Mouse (Mus musculus) adrenal gland, adult 2 months (tissue): ENCODE results near the gene Olfr1348. TPM values are rescaled to one million over a fixed set of nuclear protein-coding genes. Genes with fewer than 3 reads are reported as not detected.
A peak's percentile ranks its signal among the peaks of the same experiment; 100 is the strongest.
"Not testable (repeated sequence)": the region's sequence is repeated elsewhere in the genome, so short reads cannot be mapped to it uniquely, and the experiment has no call there.

ENCODE experiments used
- DNase-seq: peaks from one replicate; pipeline ENCODE4 v3.0.0; 2021
- long read RNA-seq: library from polyadenylated mRNA; stranded (forward); transcript quantifications from one replicate; pipeline ENCODE4 v2.0.0, GENCODE M21; 2021
- polyA plus RNA-seq: library from polyadenylated mRNA; depleted of rRNA; stranded (reverse); fragments of >200 nt; gene quantifications from 2 replicates; pipeline ENCODE4 v1.2.3, GENCODE M21; 2012; rRNA removed
- total RNA-seq, 2 experiments: library from RNA; stranded (reverse); gene quantifications; 2 replicates each; pipeline ENCODE4 v1.2.3; 2021

The Olfr1348 gene
- not detected for total RNA-seq
- not detected in 2 replicates for polyA plus RNA-seq
- long read RNA-seq = 0 reads

DNA sequence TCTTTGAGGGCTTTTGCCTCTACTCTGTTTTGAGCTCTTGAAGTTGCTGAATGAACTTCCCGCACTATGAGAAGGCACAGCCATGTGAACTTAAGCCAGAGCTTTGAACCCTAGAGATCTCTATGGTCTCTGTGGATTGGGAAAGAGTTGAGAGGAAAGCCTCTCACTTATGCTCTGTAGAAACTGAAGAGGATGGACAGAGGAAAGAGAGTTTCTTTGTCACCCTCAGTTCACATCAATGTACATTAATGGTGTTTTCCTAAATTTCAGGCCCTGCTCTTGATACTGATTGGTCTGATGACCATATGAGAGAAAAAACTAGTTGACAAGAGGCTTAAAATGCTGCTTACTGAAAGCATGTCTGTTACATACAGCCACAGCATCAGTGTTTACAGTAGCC lies at the start of gene Olfr1348:
Gene Olfr1348 (minus strand): TSS at position 101 of the 400 bp plus-strand sequence.
- DNase-seq = no peak

GRCm38 (mm10) chr7:6526141-6526540 lies 17.6 kb upstream of the Olfr1348 start:
- DNase-seq = no peak

DNA sequence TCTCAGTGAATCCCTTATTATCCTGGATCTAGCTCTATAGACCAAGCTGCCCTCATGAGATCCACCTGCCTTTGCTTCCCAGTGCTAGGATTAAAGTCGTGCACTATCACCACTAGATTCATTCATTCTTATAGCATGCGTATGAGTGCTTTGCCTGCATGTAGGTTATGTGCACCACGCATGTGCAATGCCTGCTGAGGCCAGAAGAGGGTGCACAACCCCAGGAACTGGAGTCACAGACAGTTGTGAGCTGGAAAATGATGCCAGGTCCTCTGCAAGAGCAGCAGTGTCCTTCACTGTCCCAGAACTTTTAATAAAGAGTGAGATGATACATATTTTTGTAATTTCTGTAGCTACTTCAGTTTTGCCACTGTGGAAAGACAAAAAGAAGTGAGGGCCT lies 16.5 kb upstream of the Olfr1348 start:
- DNase-seq = no peak

- DNase-seq = no peak
Measured at GRCm38 (mm10) chr7:6522850-6523249, 14.3 kb upstream of the Olfr1348 start, which contains the start of gene Olfr1349. TSS of gene Olfr1349 (minus strand) at chr7:6522950.

- no peak for DNase-seq
Measured at GRCm38 (mm10) chr7:6521666-6522065, 13.1 kb upstream of the Olfr1348 start.

GRCm38 (mm10) chr7:6499655-6500054 lies 8.9 kb downstream of the Olfr1348 start, which contains the start of gene Olfr1347:
TSS of gene Olfr1347 (minus strand) at chr7:6499755.
- DNase-seq = no peak

DNA sequence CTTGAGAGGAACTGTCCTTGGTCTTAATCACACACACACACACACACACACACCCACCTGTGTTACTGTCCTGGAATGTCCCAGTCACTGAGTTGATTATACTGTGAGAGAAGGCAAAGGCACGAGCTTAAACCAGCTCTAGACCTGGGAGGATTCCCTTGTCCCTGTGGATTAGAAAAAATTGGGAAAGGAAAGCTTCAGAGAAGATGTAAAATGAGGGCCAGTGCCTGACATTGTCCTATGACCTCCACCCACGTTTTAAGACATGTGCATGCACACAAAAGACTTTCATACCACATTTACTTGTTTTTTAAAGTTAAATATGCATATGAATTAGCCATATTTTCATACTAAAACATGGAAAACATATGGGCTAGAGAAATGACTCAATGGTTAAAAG lies 21.7 kb downstream of the Olfr1348 start, which contains the start of gene Olfr5:
Gene Olfr5 (minus strand): TSS at position 101 of the 400 bp plus-strand sequence.
- DNase-seq = no peak

DNA sequence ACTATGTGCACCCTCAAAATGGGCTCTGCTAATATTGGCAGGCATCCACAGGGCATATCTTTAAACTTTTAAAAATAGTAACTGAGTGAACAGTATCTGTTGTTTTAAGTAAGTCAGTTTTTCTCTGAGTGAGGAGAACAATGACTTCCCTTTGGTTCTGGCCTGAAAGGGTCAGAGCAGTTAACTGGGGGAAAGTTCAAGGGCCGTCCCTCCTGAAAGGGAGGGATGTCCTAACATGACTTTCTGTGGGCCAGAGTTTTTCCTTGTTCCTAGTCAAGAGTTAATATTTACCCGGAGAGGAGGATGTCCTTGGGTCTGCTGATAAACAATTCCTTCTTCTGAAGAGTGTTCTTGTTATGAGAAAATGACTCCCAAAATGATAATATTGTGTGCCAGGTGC lies 30.9 kb downstream of the Olfr1348 start:
- DNase-seq = not testable (repeated sequence)

DNA sequence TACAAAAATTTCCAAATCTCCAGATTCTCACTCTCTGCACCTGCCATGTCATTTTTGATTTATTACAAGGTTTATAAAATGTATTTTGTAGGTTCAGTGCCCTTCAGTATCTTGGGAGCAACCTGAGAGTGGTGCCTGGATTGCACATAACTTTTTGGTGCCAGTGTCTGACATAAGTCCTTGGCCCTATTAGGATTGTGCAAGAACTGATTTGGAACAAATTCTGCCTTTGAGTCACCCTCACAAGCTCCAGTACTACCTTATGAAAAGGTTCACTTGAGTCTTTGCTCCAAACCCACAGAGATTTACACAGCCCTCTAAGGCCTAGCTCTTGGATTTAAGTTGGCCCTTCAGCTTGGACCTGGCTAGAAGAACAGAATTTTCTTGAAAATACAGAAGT lies 41.6 kb downstream of the Olfr1348 start, which contains the start of gene Olfr1346:
Gene Olfr1346 (plus strand): TSS at position 151 of the 400 bp plus-strand sequence.
- DNase-seq = peak; percentile 15

GRCm38 (mm10) chr7:6456399-6456798 lies 52.1 kb downstream of the Olfr1348 start:
- no peak for DNase-seq

GRCm38 (mm10) chr7:6455868-6456267 lies 52.7 kb downstream of the Olfr1348 start, which contains the start of gene Olfr1336:
TSS of gene Olfr1336 (plus strand) at chr7:6456168.
- DNase-seq = no peak

Other genes with a start within 250 kb of the Olfr1348 start
- 1 to 10 TPM; 6.5 to 6.6 TPM for gene Zfp667, start 222.2 kb downstream of the Olfr1348 start, total RNA-seq
- 0.37 and 0.45 TPM in 2 replicates for gene Zfp667, start 222.2 kb downstream of the Olfr1348 start, polyA plus RNA-seq
- gene Zfp583, start 177.5 kb downstream of the Olfr1348 start, total RNA-seq = 1 to 10 TPM; 2.5 to 3.5 TPM
- 0.52 and 1.5 TPM in 2 replicates for gene Zfp583, start 177.5 kb downstream of the Olfr1348 start, polyA plus RNA-seq
- 1 to 10 TPM in 1 of 2 experiments, under 1 TPM in 1; 0.58 to 1.0 TPM for gene Gm3854, start 165.0 kb downstream of the Olfr1348 start, total RNA-seq
- 0.06 TPM in 1 of 2 replicates, not detected in the other for gene Gm3854, start 165.0 kb downstream of the Olfr1348 start, polyA plus RNA-seq
- 1 to 10 TPM; 1.9 to 3.0 TPM for gene Zfp78, start 145.5 kb downstream of the Olfr1348 start, total RNA-seq
- 0.02 and 0.20 TPM in 2 replicates for gene Zfp78, start 145.5 kb downstream of the Olfr1348 start, polyA plus RNA-seq
- 1 to 10 TPM; 1.4 to 2.5 TPM for gene Zfp28, start 125.5 kb downstream of the Olfr1348 start, total RNA-seq
- 1.1 and 1.3 TPM in 2 replicates for gene Zfp28, start 125.5 kb downstream of the Olfr1348 start, polyA plus RNA-seq
- gene Smim17, start 110.0 kb downstream of the Olfr1348 start, total RNA-seq = under 1 TPM; 0.37 to 0.97 TPM
- 0.03 TPM in 2 replicates for gene Smim17, start 110.0 kb downstream of the Olfr1348 start, polyA plus RNA-seq
- not detected for gene Gm20715, start 98.5 kb downstream of the Olfr1348 start, total RNA-seq
- not detected in 2 replicates for gene Gm20715, start 98.5 kb downstream of the Olfr1348 start, polyA plus RNA-seq
- gene Olfr1344, start 70.1 kb downstream of the Olfr1348 start, total RNA-seq = not detected
- gene Olfr1344, start 70.1 kb downstream of the Olfr1348 start, polyA plus RNA-seq = 0.34 and 0.76 TPM in 2 replicates
- not detected for gene Olfr1336, start 52.6 kb downstream of the Olfr1348 start, total RNA-seq
- not detected in 2 replicates for gene Olfr1336, start 52.6 kb downstream of the Olfr1348 start, polyA plus RNA-seq
- gene Olfr1346, start 41.6 kb downstream of the Olfr1348 start, total RNA-seq = not detected
- not detected in 2 replicates for gene Olfr1346, start 41.6 kb downstream of the Olfr1348 start, polyA plus RNA-seq
- gene Olfr5, start 21.8 kb downstream of the Olfr1348 start, total RNA-seq = not detected
- gene Olfr5, start 21.8 kb downstream of the Olfr1348 start, polyA plus RNA-seq = not detected in 2 replicates
- not detected for gene Olfr1347, start 9.0 kb downstream of the Olfr1348 start, total RNA-seq
- not detected in 2 replicates for gene Olfr1347, start 9.0 kb downstream of the Olfr1348 start, polyA plus RNA-seq
- not detected for gene Olfr1349, start 14.2 kb upstream of the Olfr1348 start, total RNA-seq
- gene Olfr1349, start 14.2 kb upstream of the Olfr1348 start, polyA plus RNA-seq = not detected in 2 replicates
- not detected for gene Olfr1350, start 56.1 kb upstream of the Olfr1348 start, total RNA-seq
- not detected in 2 replicates for gene Olfr1350, start 56.1 kb upstream of the Olfr1348 start, polyA plus RNA-seq
- 1 to 10 TPM; 3.2 to 4.3 TPM for gene Zim1, start 187.7 kb upstream of the Olfr1348 start, total RNA-seq
- 0.29 and 0.36 TPM in 2 replicates for gene Zim1, start 187.7 kb upstream of the Olfr1348 start, polyA plus RNA-seq
- 10 to 100 TPM; 41.3 to 41.5 TPM for gene Peg3, start 221.7 kb upstream of the Olfr1348 start, total RNA-seq
- 2.7 and 3.0 TPM in 2 replicates for gene Peg3, start 221.7 kb upstream of the Olfr1348 start, polyA plus RNA-seq
- 1 to 10 TPM; 1.2 to 1.4 TPM for gene Usp29, start 221.8 kb upstream of the Olfr1348 start, total RNA-seq
- 0.08 and 0.31 TPM in 2 replicates for gene Usp29, start 221.8 kb upstream of the Olfr1348 start, polyA plus RNA-seq